Mouse (Mus musculus) neural tube, embryonic 12.5 days (tissue): ENCODE results near the gene Gm13283. TPM values are rescaled to one million over a fixed set of nuclear protein-coding genes. Genes with fewer than 3 reads are reported as not detected.
"Not testable (repeated sequence)": the region's sequence is repeated elsewhere in the genome, so short reads cannot be mapped to it uniquely, and the experiment has no call there.

ENCODE experiments used
- ATAC-seq: fragments of 200-750 bp; cut with Nextera tagmentation; 2 replicates; pipeline ENCODE4 v1.8.0; 2017; ENCODE audit warnings: low read depth, mild to moderate bottlenecking, moderate TSS enrichment, moderate library complexity; ENCODE audit not compliant: low FRiP score
- H3K27ac ChIP-seq: fragments of 300-500 bp; sonication (generic); 2 replicates; pipeline ENCODE4 v1.5.1; 2016
- H3K27me3 ChIP-seq: fragments of 300-500 bp; sonication (generic); replicated peaks from 2 replicates; pipeline ENCODE4 v1.6.1; 2016; ENCODE audit warnings: mild to moderate bottlenecking
- H3K36me3 ChIP-seq: fragments of 300-500 bp; sonication (generic); 2 replicates; pipeline ENCODE4 v1.6.1; 2016; ENCODE audit warnings: mild to moderate bottlenecking
- H3K4me1 ChIP-seq: fragments of 300-500 bp; sonication (generic); 2 replicates; pipeline ENCODE4 v1.6.1; 2016
- H3K4me2 ChIP-seq: fragments of 300-500 bp; sonication (generic); replicated peaks from 2 replicates; pipeline ENCODE4 v1.6.1; 2016; ENCODE audit warnings: mild to moderate bottlenecking
- H3K4me3 ChIP-seq: fragments of 300-500 bp; sonication (generic); 2 replicates; pipeline ENCODE4 v1.5.1; 2016
- H3K9ac ChIP-seq: fragments of 300-500 bp; sonication (generic); 2 replicates; pipeline ENCODE4 v1.6.1; 2016; ENCODE audit warnings: mild to moderate bottlenecking
- H3K9me3 ChIP-seq: fragments of 300-500 bp; sonication (generic); 2 replicates; pipeline ENCODE4 v1.6.1; 2016; ENCODE audit warnings: mild to moderate bottlenecking
- WGBS: fragments of 180-500 bp; shearing (Covaris S2); methylation state at CpG from one replicate; pipeline ENCODE4 v1.1.7; 2016; 5-methylcytosine and 5-hydroxymethylcytosine counted together
- polyA plus RNA-seq: library from polyadenylated mRNA; unstranded; fragments of >200 nt; fragmentation: Nextera tagmentation; extraction: Ambion mirVana; gene quantifications from 2 replicates; pipeline ENCODE4 v1.2.1, GENCODE M21; 2016

Gene Gm13283
- polyA plus RNA-seq, 1 experiment from 2014 or later, result 0.32 TPM

DNA sequence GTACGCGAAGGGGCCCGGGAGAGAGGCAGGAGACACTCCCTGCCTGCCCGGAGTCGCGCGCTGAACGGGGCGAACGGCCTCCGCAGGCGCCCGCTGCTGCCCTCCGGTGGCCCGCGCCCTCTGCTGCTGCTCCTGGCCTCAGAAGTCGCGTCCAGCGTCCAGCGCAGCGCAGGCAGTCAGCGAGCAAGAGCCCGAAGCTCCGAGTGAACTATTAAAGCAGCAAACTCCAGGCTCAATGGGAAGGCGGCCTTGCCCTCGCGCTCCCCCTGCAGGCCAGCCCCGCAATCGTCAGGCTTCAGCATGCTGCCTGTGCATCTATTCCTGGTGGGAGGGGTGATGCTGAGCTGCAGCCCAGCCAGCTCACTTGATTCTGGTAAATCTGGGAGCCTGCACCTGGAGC, 19.6 kb downstream of the Gm13283 start, which contains the start of gene Gm13272:
Gene Gm13272, plus strand, starts transcription at position 301 of the 400 bp plus-strand sequence.
- H3K9ac ChIP-seq, H3K4me3 ChIP-seq, H3K9me3 ChIP-seq, H3K4me2 ChIP-seq, H3K27me3 ChIP-seq, H3K36me3 ChIP-seq, ATAC-seq, H3K4me1 ChIP-seq, H3K27ac ChIP-seq: not testable (repeated sequence)
- no CpG with 5 or more reads among the region's 29 CpGs for WGBS

DNA sequence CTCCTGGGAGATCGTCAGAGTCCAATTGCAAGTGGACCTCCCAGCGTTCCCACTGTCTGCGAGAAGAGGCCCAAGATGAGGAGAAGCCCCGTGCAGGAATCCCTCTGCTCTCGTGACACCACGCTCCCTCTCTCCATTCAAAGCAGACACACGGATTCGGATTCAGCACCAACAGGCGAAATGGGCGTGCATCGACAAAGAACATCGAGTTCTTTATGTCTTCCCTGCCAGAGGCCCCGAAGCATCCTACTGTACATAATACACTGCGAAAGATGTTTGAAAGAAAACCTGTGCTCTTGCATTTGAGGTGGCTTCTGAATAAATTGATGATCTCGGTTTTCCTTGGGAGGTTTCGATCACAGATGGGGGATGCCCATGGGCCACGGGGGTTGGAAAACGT, 20.4 kb downstream of the Gm13283 start:
- H3K4me3 ChIP-seq, H3K36me3 ChIP-seq, H3K4me2 ChIP-seq, ATAC-seq, H3K9ac ChIP-seq, H3K27ac ChIP-seq, H3K27me3 ChIP-seq, H3K9me3 ChIP-seq, H3K4me1 ChIP-seq: not testable (repeated sequence)
- 52% methylated on average over 16 of the region's 18 CpGs for WGBS

GRCm38 (mm10) chr4:88781831-88782230, 21.9 kb downstream of the Gm13283 start, which contains the start of gene Ifnz:
TSS of gene Ifnz (plus strand) at chr4:88782131.
- not testable (repeated sequence) for ATAC-seq, H3K27me3 ChIP-seq, H3K9ac ChIP-seq, H3K4me1 ChIP-seq, H3K27ac ChIP-seq, H3K4me3 ChIP-seq, H3K9me3 ChIP-seq, H3K36me3 ChIP-seq
- peak within 1 kb of the TSS; percentile 44 for H3K4me2 ChIP-seq
- WGBS, result 20% methylated on average over 5 of the region's 7 CpGs

- not testable (repeated sequence) for ATAC-seq, H3K9me3 ChIP-seq, H3K27me3 ChIP-seq, H3K36me3 ChIP-seq, H3K4me3 ChIP-seq, H3K27ac ChIP-seq, H3K9ac ChIP-seq, H3K4me1 ChIP-seq
- H3K4me2 ChIP-seq, result peak overlapping the region; percentile 44
- under 1% methylated on average over 17 of the region's 31 CpGs for WGBS
Observed at GRCm38 (mm10) chr4:88782335-88782734, 22.4 kb downstream of the Gm13283 start.

GRCm38 (mm10) chr4:88785409-88785808, 25.5 kb downstream of the Gm13283 start, which contains the start of gene Gm13276:
TSS of gene Gm13276 (plus strand) at chr4:88785709.
- WGBS, result no CpG with 5 or more reads among the region's 27 CpGs
- H3K9ac ChIP-seq, H3K4me1 ChIP-seq, H3K9me3 ChIP-seq, H3K27ac ChIP-seq, H3K4me3 ChIP-seq, ATAC-seq, H3K27me3 ChIP-seq, H3K36me3 ChIP-seq, H3K4me2 ChIP-seq: not testable (repeated sequence)

- not testable (repeated sequence) for H3K4me1 ChIP-seq, H3K9ac ChIP-seq, H3K36me3 ChIP-seq, ATAC-seq, H3K4me3 ChIP-seq, H3K27ac ChIP-seq, H3K4me2 ChIP-seq, H3K27me3 ChIP-seq, H3K9me3 ChIP-seq
- 0% methylated on average over 4 of the region's 28 CpGs for WGBS
Observed at GRCm38 (mm10) chr4:88788402-88788801, 28.5 kb downstream of the Gm13283 start, which contains the start of gene Gm13277. TSS of gene Gm13277 (plus strand) at chr4:88788632.

DNA sequence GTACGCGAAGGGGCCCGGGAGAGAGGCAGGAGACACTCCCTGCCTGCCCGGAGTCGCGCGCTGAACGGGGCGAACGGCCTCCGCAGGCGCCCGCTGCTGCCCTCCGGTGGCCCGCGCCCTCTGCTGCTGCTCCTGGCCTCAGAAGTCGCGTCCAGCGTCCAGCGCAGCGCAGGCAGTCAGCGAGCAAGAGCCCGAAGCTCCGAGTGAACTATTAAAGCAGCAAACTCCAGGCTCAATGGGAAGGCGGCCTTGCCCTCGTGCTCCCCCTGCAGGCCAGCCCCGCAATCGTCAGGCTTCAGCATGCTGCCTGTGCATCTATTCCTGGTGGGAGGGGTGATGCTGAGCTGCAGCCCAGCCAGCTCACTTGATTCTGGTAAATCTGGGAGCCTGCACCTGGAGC, 31.3 kb downstream of the Gm13283 start, which contains the start of gene Gm13278:
Gene Gm13278, plus strand, starts transcription at position 301 of the 400 bp plus-strand sequence.
- not testable (repeated sequence) for H3K27ac ChIP-seq, H3K27me3 ChIP-seq, H3K4me1 ChIP-seq, H3K4me2 ChIP-seq, H3K9me3 ChIP-seq, H3K4me3 ChIP-seq, H3K9ac ChIP-seq, ATAC-seq, H3K36me3 ChIP-seq
- no CpG with 5 or more reads among the region's 28 CpGs for WGBS

GRCm38 (mm10) chr4:88793936-88794675, 34.2 kb downstream of the Gm13283 start, which contains the start of gene Gm13275:
TSS of gene Gm13275 (plus strand) at chr4:88794487.
- H3K9ac ChIP-seq, H3K27me3 ChIP-seq, H3K4me1 ChIP-seq, H3K4me3 ChIP-seq, H3K4me2 ChIP-seq, ATAC-seq, H3K27ac ChIP-seq, H3K36me3 ChIP-seq, H3K9me3 ChIP-seq: not testable (repeated sequence)
- WGBS, result 0% methylated on average over 11 of the region's 52 CpGs

GRCm38 (mm10) chr4:88797097-88797496, 37.2 kb downstream of the Gm13283 start, which contains the start of gene Gm13279:
TSS of gene Gm13279 (plus strand) at chr4:88797397.
- ATAC-seq, H3K9ac ChIP-seq, H3K4me3 ChIP-seq, H3K4me1 ChIP-seq, H3K4me2 ChIP-seq, H3K36me3 ChIP-seq, H3K9me3 ChIP-seq, H3K27me3 ChIP-seq, H3K27ac ChIP-seq: not testable (repeated sequence)
- no CpG with 5 or more reads among the region's 28 CpGs for WGBS

DNA sequence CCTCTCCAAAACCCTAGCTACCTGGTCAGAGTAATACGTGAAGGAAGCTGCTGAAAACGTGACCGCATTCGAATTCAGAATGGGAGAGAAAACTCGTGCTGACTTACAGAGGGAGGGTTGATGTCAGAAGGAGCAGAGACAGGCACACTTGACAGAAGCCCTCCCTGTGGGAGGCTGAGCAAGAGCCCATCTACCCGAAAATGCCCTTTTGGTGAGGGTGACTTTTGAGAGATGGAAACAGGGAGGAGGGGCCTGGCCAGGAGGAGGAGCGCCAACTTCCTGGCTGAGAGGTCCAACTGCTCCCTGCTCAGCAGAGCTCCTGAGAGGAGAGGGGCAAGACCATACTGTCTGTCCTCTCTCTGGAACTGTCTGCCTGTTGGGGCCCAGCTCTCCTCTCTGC, 39.4 kb downstream of the Gm13283 start, which contains the start of gene Gm13285:
Gene Gm13285, plus strand, starts transcription at position 301 of the 400 bp plus-strand sequence.
- not testable (repeated sequence) for H3K27ac ChIP-seq, H3K9ac ChIP-seq, ATAC-seq, H3K4me3 ChIP-seq, H3K4me1 ChIP-seq, H3K27me3 ChIP-seq, H3K9me3 ChIP-seq, H3K36me3 ChIP-seq, H3K4me2 ChIP-seq
- WGBS, result 13% methylated on average over 5 of the region's 7 CpGs

GRCm38 (mm10) chr4:88802954-88803353, 43.0 kb downstream of the Gm13283 start, which contains the start of gene Gm13287:
TSS of gene Gm13287 (plus strand) at chr4:88803254.
- not testable (repeated sequence) for ATAC-seq, H3K27me3 ChIP-seq, H3K27ac ChIP-seq, H3K4me3 ChIP-seq, H3K9me3 ChIP-seq, H3K36me3 ChIP-seq, H3K4me1 ChIP-seq, H3K9ac ChIP-seq, H3K4me2 ChIP-seq
- WGBS, result no CpG with 5 or more reads among the region's 29 CpGs

DNA sequence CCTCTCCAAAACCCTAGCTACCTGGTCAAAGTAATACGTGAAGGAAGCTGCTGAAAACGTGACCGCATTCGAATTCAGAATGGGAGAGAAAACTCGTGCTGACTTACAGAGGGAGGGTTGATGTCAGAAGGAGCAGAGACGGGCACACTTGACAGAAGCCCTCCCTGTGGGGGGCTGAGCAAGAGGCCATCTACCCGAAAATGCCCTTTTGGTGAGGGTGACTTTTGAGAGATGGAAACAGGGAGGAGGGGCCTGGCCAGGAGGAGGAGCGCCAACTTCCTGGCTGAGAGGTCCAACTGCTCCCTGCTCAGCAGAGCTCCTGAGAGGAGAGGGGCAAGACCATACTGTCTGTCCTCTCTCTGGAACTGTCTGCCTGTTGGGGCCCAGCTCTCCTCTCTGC, 45.3 kb downstream of the Gm13283 start, which contains the start of gene Gm13288:
Gene Gm13288, plus strand, starts transcription at position 301 of the 400 bp plus-strand sequence.
- no CpG with 5 or more reads among the region's 8 CpGs for WGBS
- not testable (repeated sequence) for H3K36me3 ChIP-seq, H3K27me3 ChIP-seq, H3K4me3 ChIP-seq, H3K27ac ChIP-seq, H3K4me1 ChIP-seq, ATAC-seq, H3K9ac ChIP-seq, H3K9me3 ChIP-seq
- peak within 1 kb of the TSS; percentile 46 for H3K4me2 ChIP-seq
